In the genomic region with DNA sequence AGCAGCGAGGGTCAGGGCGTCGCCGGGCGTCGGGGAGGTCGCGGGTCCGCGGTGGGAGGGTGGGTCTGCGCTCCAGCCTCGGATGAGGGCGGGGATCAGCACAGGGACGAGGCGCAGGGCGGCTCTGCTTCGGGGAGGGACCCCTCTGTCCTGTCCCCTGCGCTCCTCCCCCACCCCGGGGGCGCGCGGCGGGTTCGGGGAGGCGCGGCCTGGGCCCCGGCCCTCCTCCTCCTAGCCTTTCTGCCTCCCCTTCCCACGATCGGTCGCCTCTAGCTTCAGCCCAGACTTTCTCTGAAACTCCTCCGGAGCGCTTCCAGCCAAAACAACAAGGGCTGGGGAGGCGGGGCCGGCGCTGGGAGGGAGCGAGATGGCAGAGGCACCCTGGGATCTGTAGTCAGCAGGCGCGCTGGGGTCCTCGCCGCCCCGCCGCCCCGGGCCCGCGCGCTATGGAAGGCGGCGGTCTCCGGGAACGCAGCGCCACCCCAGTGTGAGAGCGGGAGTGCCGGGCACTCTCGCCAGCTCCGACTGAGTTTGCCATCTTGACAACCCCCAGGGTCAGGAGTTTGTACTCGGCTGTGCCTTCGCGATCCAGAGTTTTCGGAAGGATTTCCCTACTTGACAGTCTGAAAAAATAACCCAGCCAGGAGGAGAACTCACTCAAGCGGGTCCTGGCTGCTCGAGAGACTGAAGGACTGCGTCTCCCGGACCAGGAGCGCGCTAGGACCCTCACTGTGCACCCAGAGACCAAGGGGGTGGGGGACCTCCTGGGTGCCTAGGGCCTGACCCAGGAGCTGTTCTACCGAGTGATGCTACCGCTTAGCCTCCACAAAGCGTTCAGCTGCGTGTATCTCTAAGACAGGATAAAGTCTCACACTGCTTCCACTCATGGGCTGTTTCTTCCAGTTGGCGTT, we compare ENCODE assay signal across 8 mouse cellular contexts. TPM values are rescaled to one million over a fixed set of nuclear protein-coding genes. Genes with fewer than 3 reads are reported as not detected.
DNase-seq lines count a peak whose midpoint lies in the region; ATAC-seq lines count a peak whose summit lies in the region.

Gab1 (minus strand) TSS at position 324 of the 911 bp plus-strand sequence.

- H3K36me3 ChIP-seq in intestine, embryonic 15.5 days, result no peaks in the 10 kb centered on the region
- H3K36me3 ChIP-seq in megakaryocyte, embryonic 14.5 days (replicated peaks; ENCODE audit: low read length), result no peaks in the 10 kb centered on the region

- H3K9me3 ChIP-seq in intestine, embryonic 15.5 days, result no peaks in the 10 kb centered on the region
- H3K9me3 ChIP-seq in megakaryocyte, embryonic 14.5 days, result peaks cover 15% of the 10 kb centered on the region

- peak within 1 kb of the TSS; percentile 67 for H3K4me3 ChIP-seq in intestine, embryonic 15.5 days (replicated peaks)
- H3K4me3 ChIP-seq in megakaryocyte, embryonic 14.5 days (replicated peaks), result peak within 1 kb of the TSS; percentile 96

- H3K4me1 ChIP-seq in intestine, embryonic 15.5 days (replicated peaks), result 0 out of 2 replicates have a peak, but pooled peaks cover 6% of the 10 kb centered on the region
- H3K4me1 ChIP-seq in megakaryocyte, embryonic 14.5 days, result peaks cover 25% of the 10 kb centered on the region

- intact Hi-C loops in gastrocnemius, postnatal 36 days (cut with DNase I), result loop anchor here (1.0 kb wide), 1 partner anchor 68 kb away; no protein-coding TSS in a partner anchor
- intact Hi-C loops in left cerebral cortex, postnatal 14 days (cut with DNase I), result loop anchor here (5.0 kb wide), 1 partner anchor 112 kb away; no protein-coding TSS in a partner anchor

- peak within 1 kb of the TSS; percentile 87 for H3K9ac ChIP-seq in intestine, embryonic 15.5 days

- H3K27me3 ChIP-seq in intestine, embryonic 15.5 days (replicated peaks), result no peaks in the 10 kb centered on the region
- peaks cover 47% of the 10 kb centered on the region for H3K27me3 ChIP-seq in megakaryocyte, embryonic 14.5 days (replicated peaks)

- DNase-seq in adrenal gland, postnatal 36 days, result peak; percentile 92 to 94
- DNase-seq in embryo, embryonic 11.5 days (ENCODE audit: low read depth, low spot score), result peak; percentile 89
- DNase-seq in gastrocnemius, postnatal 36 days, result peak; percentile 88 to 90
- peak; percentile 82 to 84 for DNase-seq in left cerebral cortex, postnatal 14 days (ENCODE audit: low spot score in 2 of 2)
- peak; percentile 70 to 78 for DNase-seq in right cerebral cortex, postnatal 36 days (ENCODE audit: low spot score in 2 of 2)

- peak; percentile 94 for ATAC-seq in intestine, embryonic 15.5 days
- ATAC-seq in monocyte, adult 5-6 weeks (replicated peaks; ENCODE audit: insufficient number of reproducible peaks, low FRiP score, low TSS enrichment, poor library complexity, severe bottlenecking), result no peak

- under 1% methylated on average over 70 of the region's 70 CpGs for WGBS in intestine, embryonic 15.5 days

- H3K27ac ChIP-seq in intestine, embryonic 15.5 days, result peak within 1 kb of the TSS; percentile 99

- H3K4me2 ChIP-seq in intestine, embryonic 15.5 days (replicated peaks), result peak within 1 kb of the TSS; percentile 76

RNA-seq across cellular contexts. Expression of gene Gab1, which starts in this region (rescaled TPM):
- 10 to 100 TPM; 16.1 to 20.2 TPM for total RNA-seq in adrenal gland, postnatal 36 days (2021)
- 1 to 10 TPM; 8.2 to 9.9 TPM for total RNA-seq in gastrocnemius, postnatal 36 days (2021)
- polyA plus RNA-seq in intestine, embryonic 15.5 days (2015; fragmentation: Nextera tagmentation; extraction: Ambion mirVana), result 13.5 and 14.3 TPM in 2 replicates
- total RNA-seq in left cerebral cortex, postnatal 14 days (2021), result 10 to 100 TPM; 12.3 to 14.9 TPM
- polyA plus RNA-seq in megakaryocyte, embryonic 14.5 days (2012; ENCODE audit: insufficient read depth, low replicate concordance), result 0.44 and 3.2 TPM in 2 replicates
- 0.43 to 0.49 TPM in 2 of 3 replicates, not detected in the other for total RNA-seq in monocyte, adult 5-6 weeks (2017)
